Mouse (Mus musculus): ENCODE measurements around the gene Slc17a5. TPM values are rescaled to one million over a fixed set of nuclear protein-coding genes. Genes with fewer than 3 reads are reported as not detected.
A peak's percentile ranks its signal among the peaks of the same experiment; 100 is the strongest.
"Not testable (repeated sequence)": the region's sequence is repeated elsewhere in the genome, so short reads cannot be mapped to it uniquely, and the experiment has no call there.

Slc17a5 gene
- polyA plus RNA-seq, 1 experiment from 2014 or later: 91.1 TPM

GRCm38 (mm10) chr9:78503223-78504079 is 84.4 kb downstream of the Slc17a5 start:
- no peak for ATAC-seq
- 28% methylated on average over 6 of the region's 6 CpGs for WGBS

DNA sequence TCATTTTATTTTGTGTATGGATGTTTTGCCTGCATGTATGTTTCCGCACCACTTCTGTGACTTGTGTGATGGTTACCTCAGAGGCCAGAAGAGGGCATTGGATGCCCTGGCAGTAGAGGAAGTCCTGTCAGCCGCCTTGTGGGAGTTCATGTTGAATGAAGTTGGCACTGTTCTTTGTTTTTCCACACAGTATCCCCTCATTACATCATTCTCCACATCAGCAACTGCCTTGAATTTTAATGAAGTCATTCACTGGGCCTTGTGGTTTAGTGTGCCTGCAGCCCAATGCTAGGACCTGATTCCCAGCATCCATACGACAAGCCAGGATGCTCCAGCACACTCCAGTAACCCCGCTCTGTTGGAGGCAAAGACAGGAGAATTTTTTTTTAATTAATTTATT is 86.6 kb downstream of the Slc17a5 start:
- Histone ChIP-seq H3K9me3 (ENCODE audit: control insufficient read depth, low read length) (no peaks in the 10 kb centered on the region), H3K4me1 (ENCODE audit: control insufficient read depth, insufficient read depth, low read length) (peaks cover 13% of the 10 kb centered on the region), H3K9ac (ENCODE audit: low read depth, low read length) (no peak overlapping the region), H3K4me2 (ENCODE audit: low read depth, low read length) (no peak overlapping the region), H3K4me3 (ENCODE audit: low read length) (no peak overlapping the region), H3K36me3 (ENCODE audit: control insufficient read depth, insufficient read depth, low read length) (no peaks in the 10 kb centered on the region), H3K27me3 (replicated peaks; ENCODE audit: control insufficient read depth, insufficient read depth, low read length) (no peaks in the 10 kb centered on the region), H3K27ac (ENCODE audit: low read length) (no peak overlapping the region)
- ATAC-seq: no peak
- WGBS: 86% methylated on average over 4 of the region's 4 CpGs

More at GRCm38 (mm10) chr9:78503223-78504079, 84.4 kb downstream of the Slc17a5 start:
- H3K4me2 ChIP-seq (ENCODE audit: low read depth, low read length): no peak overlapping the region
- H3K4me1 ChIP-seq (ENCODE audit: control insufficient read depth, insufficient read depth, low read length): peaks cover 16% of the 10 kb centered on the region
- H3K4me3 ChIP-seq (ENCODE audit: low read length): no peak overlapping the region
- no peaks in the 10 kb centered on the region for H3K27me3 ChIP-seq (replicated peaks; ENCODE audit: control insufficient read depth, insufficient read depth, low read length)
- H3K36me3 ChIP-seq (ENCODE audit: control insufficient read depth, insufficient read depth, low read length): no peaks in the 10 kb centered on the region
- H3K27ac ChIP-seq (ENCODE audit: low read length): no peak overlapping the region
- no peaks in the 10 kb centered on the region for H3K9me3 ChIP-seq (ENCODE audit: control insufficient read depth, low read length)
- H3K9ac ChIP-seq (ENCODE audit: low read depth, low read length): peak overlapping the region; percentile 16; the same call in 1 of the 2 replicates

DNA sequence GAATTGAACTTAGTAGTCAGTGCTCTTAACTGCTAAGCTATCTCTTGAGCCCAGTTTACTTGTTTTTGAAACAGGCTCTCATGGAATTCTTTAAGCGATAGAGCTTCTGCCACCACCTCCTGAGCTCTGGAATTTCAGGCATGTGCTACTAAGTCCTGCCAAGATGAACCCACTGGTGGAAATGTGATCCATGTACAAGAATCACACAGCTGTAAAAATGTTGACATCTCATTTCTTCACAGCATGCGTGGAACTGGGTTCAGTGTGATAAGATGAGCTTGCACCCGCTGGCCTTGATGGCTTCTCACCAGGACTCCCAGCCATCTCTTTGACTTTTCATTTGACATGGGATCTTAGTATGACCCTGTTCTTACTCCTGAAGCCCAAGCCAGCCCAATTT is 87.5 kb downstream of the Slc17a5 start:
- Histone ChIP-seq H3K4me1 (ENCODE audit: control insufficient read depth, insufficient read depth, low read length) (peaks cover 8% of the 10 kb centered on the region), H3K4me2 (ENCODE audit: low read depth, low read length) (no peak overlapping the region), H3K36me3 (ENCODE audit: control insufficient read depth, insufficient read depth, low read length) (no peaks in the 10 kb centered on the region), H3K27me3 (replicated peaks; ENCODE audit: control insufficient read depth, insufficient read depth, low read length) (no peaks in the 10 kb centered on the region), H3K4me3 (ENCODE audit: low read length) (no peak overlapping the region), H3K27ac (ENCODE audit: low read length) (no peak overlapping the region), H3K9me3 (ENCODE audit: control insufficient read depth, low read length) (no peaks in the 10 kb centered on the region), H3K9ac (ENCODE audit: low read depth, low read length) (no peak overlapping the region)
- no peak for ATAC-seq
- 66% methylated on average over 3 of the region's 3 CpGs for WGBS

DNA sequence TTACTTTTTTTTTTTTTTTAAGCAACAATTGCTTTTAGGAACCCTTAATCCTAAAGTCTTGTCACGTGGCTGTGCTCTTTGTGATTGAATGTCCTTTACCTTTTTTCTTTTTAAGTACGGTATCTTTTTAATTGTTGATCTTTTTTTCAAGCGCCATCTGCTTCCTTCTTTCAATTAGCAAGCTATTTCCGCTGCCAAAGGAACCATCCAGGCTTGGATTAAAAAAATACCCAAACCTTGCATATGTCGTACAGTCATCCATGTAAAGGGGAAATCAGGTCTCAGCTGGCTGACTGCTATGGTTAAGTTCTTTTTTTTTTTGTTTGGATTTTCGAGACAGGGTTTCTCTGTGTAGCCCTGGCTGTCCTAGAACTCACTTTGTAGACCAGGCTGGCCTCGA is 94.7 kb downstream of the Slc17a5 start:
- Histone ChIP-seq H3K4me3 (ENCODE audit: low read length) (no peak overlapping the region), H3K36me3 (ENCODE audit: control insufficient read depth, insufficient read depth, low read length) (no peaks in the 10 kb centered on the region), H3K27ac (ENCODE audit: low read length) (peak overlapping the region; percentile 91; the same call in 1 of the 2 replicates), H3K27me3 (replicated peaks; ENCODE audit: control insufficient read depth, insufficient read depth, low read length) (no peaks in the 10 kb centered on the region), H3K4me1 (ENCODE audit: control insufficient read depth, insufficient read depth, low read length) (peaks cover 3% of the 10 kb centered on the region; the same call in 1 of the 2 replicates), H3K9me3 (ENCODE audit: control insufficient read depth, low read length) (no peaks in the 10 kb centered on the region), H3K4me2 (ENCODE audit: low read depth, low read length) (no peak overlapping the region), H3K9ac (ENCODE audit: low read depth, low read length) (no peak overlapping the region)
- ATAC-seq: no peak
- 90% methylated on average over 7 of the region's 7 CpGs for WGBS

DNA sequence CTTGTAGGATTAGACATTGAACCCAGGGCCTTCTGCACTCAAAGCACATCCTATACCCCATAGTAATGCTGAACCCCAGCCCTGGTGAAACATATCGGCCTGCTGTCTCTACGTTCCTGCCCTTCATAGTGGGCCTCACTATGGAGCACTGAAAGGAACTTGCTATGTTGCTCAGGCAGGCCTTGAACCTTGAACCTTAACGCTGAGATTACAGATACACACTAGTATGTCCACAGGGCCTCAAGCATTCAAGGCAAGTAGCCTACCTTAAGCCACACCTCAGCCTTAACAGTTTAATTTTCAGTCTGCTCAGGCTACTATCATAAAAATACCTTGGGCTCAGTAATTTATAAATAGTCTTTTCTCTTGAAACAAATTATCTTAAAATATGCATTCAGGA is 95.6 kb downstream of the Slc17a5 start:
- no peaks in the 10 kb centered on the region for H3K36me3 ChIP-seq (ENCODE audit: control insufficient read depth, insufficient read depth, low read length)
- no peak overlapping the region for H3K4me3 ChIP-seq (ENCODE audit: low read length)
- no peaks in the 10 kb centered on the region for H3K27me3 ChIP-seq (replicated peaks; ENCODE audit: control insufficient read depth, insufficient read depth, low read length)
- peaks cover 3% of the 10 kb centered on the region; the same call in 1 of the 2 replicates for H3K4me1 ChIP-seq (ENCODE audit: control insufficient read depth, insufficient read depth, low read length)
- H3K9me3 ChIP-seq (ENCODE audit: control insufficient read depth, low read length): no peaks in the 10 kb centered on the region
- H3K4me2 ChIP-seq (ENCODE audit: low read depth, low read length): no peak overlapping the region
- H3K27ac ChIP-seq (ENCODE audit: low read length): peak overlapping the region; percentile 91
- H3K9ac ChIP-seq (ENCODE audit: low read depth, low read length): no peak overlapping the region
- peak; percentile 92 for ATAC-seq
- 58% methylated on average over 3 of the region's 3 CpGs for whole genome bisulfite sequencing

GRCm38 (mm10) chr9:78491169-78491568 is 96.7 kb downstream of the Slc17a5 start:
- peak overlapping the region; percentile 17 for H3K27ac ChIP-seq (ENCODE audit: low read length)

GRCm38 (mm10) chr9:78488890-78489420 is 98.9 kb downstream of the Slc17a5 start, which contains the start of gene Eef1a1:
TSS of gene Eef1a1 (minus strand) at chr9:78489151.
- no peaks in the 10 kb centered on the region for H3K9me3 ChIP-seq (ENCODE audit: control insufficient read depth, low read length)
- no peaks in the 10 kb centered on the region for H3K27me3 ChIP-seq (replicated peaks; ENCODE audit: control insufficient read depth, insufficient read depth, low read length)
- peak within 1 kb of the TSS; percentile 65 for H3K9ac ChIP-seq (ENCODE audit: low read depth, low read length)
- H3K27ac ChIP-seq (ENCODE audit: low read length): peak within 1 kb of the TSS; percentile 80
- peaks cover 3% of the 10 kb centered on the region; the same call in 1 of the 2 replicates for H3K4me1 ChIP-seq (ENCODE audit: control insufficient read depth, insufficient read depth, low read length)
- 2% methylated on average over 18 of the region's 20 CpGs for WGBS
- peak; percentile 52 for ATAC-seq
- H3K4me3 ChIP-seq (ENCODE audit: low read length): peak within 1 kb of the TSS; percentile 44
- H3K36me3 ChIP-seq (ENCODE audit: control insufficient read depth, insufficient read depth, low read length): no peaks in the 10 kb centered on the region
- H3K4me2 ChIP-seq (ENCODE audit: low read depth, low read length): peak within 1 kb of the TSS; percentile 63

More at GRCm38 (mm10) chr9:78491169-78491568, 96.7 kb downstream of the Slc17a5 start:
- Histone ChIP-seq H3K9ac (ENCODE audit: low read depth, low read length) (no peak overlapping the region), H3K4me2 (ENCODE audit: low read depth, low read length) (no peak overlapping the region), H3K9me3 (ENCODE audit: control insufficient read depth, low read length) (no peaks in the 10 kb centered on the region), H3K4me3 (ENCODE audit: low read length) (no peak overlapping the region), H3K4me1 (ENCODE audit: control insufficient read depth, insufficient read depth, low read length) (peaks cover 3% of the 10 kb centered on the region; the same call in 1 of the 2 replicates), H3K27me3 (replicated peaks; ENCODE audit: control insufficient read depth, insufficient read depth, low read length) (no peaks in the 10 kb centered on the region), H3K36me3 (ENCODE audit: control insufficient read depth, insufficient read depth, low read length) (no peaks in the 10 kb centered on the region)
- ATAC-seq: no peak
- WGBS: 55% methylated on average over 3 of the region's 3 CpGs

- H3K9ac ChIP-seq (ENCODE audit: low read depth, low read length); H3K4me1 ChIP-seq (ENCODE audit: control insufficient read depth, insufficient read depth, low read length); H3K27me3 ChIP-seq (replicated peaks; ENCODE audit: control insufficient read depth, insufficient read depth, low read length); H3K9me3 ChIP-seq (ENCODE audit: control insufficient read depth, low read length); H3K27ac ChIP-seq (ENCODE audit: low read length); H3K36me3 ChIP-seq (ENCODE audit: control insufficient read depth, insufficient read depth, low read length); H3K4me2 ChIP-seq (ENCODE audit: low read depth, low read length); H3K4me3 ChIP-seq (ENCODE audit: low read length); ATAC-seq: not testable (repeated sequence)
- 85% methylated on average over 5 of the region's 5 CpGs for WGBS
These were observed 99.8 kb downstream of the Slc17a5 start for GRCm38 (mm10) chr9:78488021-78488420.
